Mouse (Mus musculus) gonadal fat pad, adult 2 months (tissue): ENCODE data around the gene Irf3. TPM values are rescaled to one million over a fixed set of nuclear protein-coding genes. Genes with fewer than 3 reads are reported as not detected.
A peak's percentile ranks its signal among the peaks of the same experiment; 100 is the strongest.

Source experiments
- DNase-seq: peaks from one replicate; pipeline ENCODE4 v3.0.0-alpha.2; 2012; ENCODE audit warnings: low read depth
- polyA plus RNA-seq: library from polyadenylated mRNA; depleted of rRNA; stranded (reverse); fragments of >200 nt; gene quantifications from 2 replicates; pipeline ENCODE4 v1.2.3, GENCODE M21; 2012; rRNA removed

Gene Irf3
- 87.1 and 89.9 TPM in 2 replicates for polyA plus RNA-seq

GRCm38 (mm10) chr7:44997231-44997939, at the start of gene Irf3:
Irf3 (plus strand) TSS chr7:44997648.
- peak; percentile 69 for DNase-seq

GRCm38 (mm10) chr7:44949922-44950321, 47.5 kb upstream of the Irf3 start:
- DNase-seq = no peak

- no peak for DNase-seq
Measured at GRCm38 (mm10) chr7:44951960-44952359, 45.5 kb upstream of the Irf3 start.

GRCm38 (mm10) chr7:44952611-44953306, 44.7 kb upstream of the Irf3 start:
- peak; percentile 83 for DNase-seq

- DNase-seq = no peak
Measured at GRCm38 (mm10) chr7:44953561-44953960, 43.9 kb upstream of the Irf3 start.

GRCm38 (mm10) chr7:44954091-44954885, 43.2 kb upstream of the Irf3 start:
- no peak for DNase-seq

GRCm38 (mm10) chr7:44955628-44956027, 41.8 kb upstream of the Irf3 start:
- no peak for DNase-seq

- no peak for DNase-seq
Measured at GRCm38 (mm10) chr7:44956266-44956665, 41.2 kb upstream of the Irf3 start.

- no peak for DNase-seq
Measured at GRCm38 (mm10) chr7:44957183-44957835, 40.1 kb upstream of the Irf3 start.

- DNase-seq = no peak
Measured at GRCm38 (mm10) chr7:44958208-44958607, 39.2 kb upstream of the Irf3 start.

- no peak for DNase-seq
Measured at GRCm38 (mm10) chr7:44959281-44959680, 38.2 kb upstream of the Irf3 start.

GRCm38 (mm10) chr7:44959874-44960511, 37.5 kb upstream of the Irf3 start:
- no peak for DNase-seq

GRCm38 (mm10) chr7:44960512-44960910, 36.9 kb upstream of the Irf3 start:
- no peak for DNase-seq

- DNase-seq = no peak
Measured at GRCm38 (mm10) chr7:44962337-44962736, 35.1 kb upstream of the Irf3 start.

- no peak for DNase-seq
Measured at GRCm38 (mm10) chr7:44962831-44963230, 34.6 kb upstream of the Irf3 start.

GRCm38 (mm10) chr7:44964990-44965389, 32.5 kb upstream of the Irf3 start:
- no peak for DNase-seq

GRCm38 (mm10) chr7:44965975-44966374, 31.5 kb upstream of the Irf3 start:
- no peak for DNase-seq

- DNase-seq = no peak
Measured at GRCm38 (mm10) chr7:44966638-44967037, 30.8 kb upstream of the Irf3 start.

- no peak for DNase-seq
Measured at GRCm38 (mm10) chr7:44970231-44970691, 27.2 kb upstream of the Irf3 start.

- no peak for DNase-seq
Measured at GRCm38 (mm10) chr7:44971142-44971541, 26.3 kb upstream of the Irf3 start.

GRCm38 (mm10) chr7:44973415-44974130, 23.9 kb upstream of the Irf3 start:
- no peak for DNase-seq
